Mouse (Mus musculus): ENCODE measurements around the gene Gm10130.
"Not testable (repeated sequence)": the region's sequence is repeated elsewhere in the genome, so short reads cannot be mapped to it uniquely, and the experiment has no call there.

Gene Gm10130

GRCm38 (mm10) chr2:150323402-150323801, at the start of gene Gm10130:
Gm10130 (plus strand) TSS chr2:150323702.
- in situ Hi-C loops (cut with MseI, MboI), result no loop called here

DNA sequence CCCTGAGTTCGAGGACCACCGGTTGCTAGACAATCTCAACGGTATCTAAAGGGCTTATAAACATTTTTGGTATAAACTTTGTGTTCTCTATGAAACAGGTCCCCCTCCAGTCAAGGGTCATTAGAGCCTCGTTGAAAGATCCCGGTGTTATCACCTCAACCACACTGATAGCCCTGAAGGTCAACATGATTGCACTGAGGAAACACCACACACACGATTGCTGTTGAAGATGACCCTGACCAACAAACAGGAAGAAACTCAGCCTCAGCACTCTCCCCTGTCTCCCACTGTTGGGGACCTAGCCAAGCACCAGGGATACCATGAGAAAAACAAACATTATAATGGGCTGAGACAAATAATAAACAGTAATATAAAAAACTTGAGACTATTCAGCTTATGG, 29.8 kb upstream of the Gm10130 start:
- in situ Hi-C loops (cut with MseI, MboI), result no loop called here

DNA sequence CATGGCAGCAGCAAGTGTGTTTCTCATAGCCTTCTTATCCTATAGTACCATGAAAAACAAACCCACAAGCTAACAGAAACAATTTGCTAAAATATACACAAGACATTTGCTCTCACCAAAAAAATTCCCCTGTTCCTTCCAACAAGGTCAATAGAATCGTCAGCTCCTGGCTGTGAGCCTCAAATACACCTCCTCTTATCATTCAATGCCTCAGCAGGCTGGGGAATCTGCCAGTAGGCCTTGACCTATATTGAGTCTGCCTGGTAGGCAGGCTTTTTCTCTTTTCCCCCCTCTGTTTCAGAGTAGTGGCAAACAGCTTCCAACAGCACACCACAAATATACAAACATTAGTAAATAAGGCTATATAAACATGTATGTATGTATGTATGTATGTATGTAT, 24.4 kb upstream of the Gm10130 start:
- in situ Hi-C loops (cut with MseI, MboI), result no loop called here

DNA sequence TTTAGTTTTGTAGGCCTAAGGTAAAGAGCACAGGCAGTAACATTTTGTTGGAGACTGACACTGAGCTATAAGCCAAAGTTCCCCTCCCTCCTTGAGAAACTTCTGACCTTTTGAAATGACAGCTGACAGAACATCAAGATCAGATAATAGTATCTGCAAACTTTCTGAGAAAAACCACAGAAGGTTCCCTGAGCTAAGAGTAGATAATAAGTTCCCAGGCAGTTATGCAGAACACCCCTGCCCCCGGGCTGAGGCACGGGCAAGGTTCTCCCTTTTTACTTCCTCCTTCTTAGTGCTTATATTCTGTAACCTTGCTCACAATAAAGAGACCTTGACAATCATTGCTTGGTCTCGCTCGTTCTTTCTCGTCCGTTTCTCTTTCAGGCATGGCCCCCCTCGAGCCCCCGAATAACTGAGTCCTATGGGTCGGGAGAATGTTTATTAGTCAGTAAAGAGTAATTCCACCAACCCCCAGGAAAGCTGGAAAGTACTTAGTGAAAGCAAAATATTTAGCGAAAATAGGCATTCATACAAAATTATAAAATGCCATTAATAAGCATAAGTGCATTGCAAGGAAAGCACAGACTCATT, 16.2 kb upstream of the Gm10130 start:
- in situ Hi-C loops (cut with MseI, MboI), result no loop called here

DNA sequence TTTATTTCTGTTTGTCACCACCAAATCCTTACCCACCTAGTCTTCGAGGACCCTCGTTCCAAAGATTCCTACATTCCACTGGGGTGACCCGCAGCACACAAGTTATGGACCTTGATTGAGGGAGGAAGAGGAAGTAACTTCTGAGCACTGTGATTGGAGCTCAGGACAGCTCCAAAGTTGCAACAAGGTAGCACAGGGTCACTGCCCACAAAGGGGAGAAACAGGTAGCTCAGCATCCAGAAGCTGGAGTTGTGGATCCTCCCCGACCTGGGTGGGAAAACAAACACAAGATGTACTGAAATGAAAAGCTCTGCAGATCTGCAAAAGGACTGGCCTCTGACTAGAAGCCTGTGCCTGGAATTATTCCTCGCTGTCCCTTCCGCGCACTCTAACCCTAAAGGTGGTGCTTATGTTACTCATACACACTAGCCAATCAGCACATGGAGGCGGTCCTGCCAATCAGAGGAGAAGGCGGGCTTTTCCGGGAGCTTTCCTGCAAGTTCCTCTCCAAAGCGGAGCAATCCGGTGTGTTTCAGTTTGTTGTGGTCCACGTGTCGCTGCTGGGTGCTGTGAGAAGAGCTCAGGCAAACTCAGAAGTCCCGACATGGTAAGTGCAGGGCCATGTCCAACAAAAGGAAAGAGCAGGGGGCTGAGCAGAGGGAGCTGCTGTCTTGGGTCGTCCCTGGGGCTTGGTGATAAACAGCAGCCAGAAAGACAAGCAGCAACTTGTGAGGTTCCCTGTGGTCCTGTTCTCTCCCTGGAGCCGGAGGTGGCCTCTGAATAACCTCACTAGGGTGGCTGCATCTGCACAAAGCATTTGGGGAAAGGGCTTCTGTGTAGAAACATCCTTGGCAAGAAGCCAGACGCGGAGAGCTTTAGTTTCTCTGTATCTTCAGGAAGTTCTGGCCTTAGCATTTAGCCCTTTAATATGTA, 12.3 kb upstream of the Gm10130 start:
- in situ Hi-C loops (cut with MseI, MboI), result loop anchor here in 1 of 2 experiments (10.0 kb wide), 1 partner anchor 174 kb away; the partner anchor contains the start of gene Zfp345

GRCm38 (mm10) chr2:150316140-150316539, 7.4 kb upstream of the Gm10130 start:
- in situ Hi-C loops (cut with MseI, MboI), result loop anchor here in 1 of 2 experiments (10.0 kb wide), 1 partner anchor 169 kb away; the partner anchor contains the start of gene Zfp345

DNA sequence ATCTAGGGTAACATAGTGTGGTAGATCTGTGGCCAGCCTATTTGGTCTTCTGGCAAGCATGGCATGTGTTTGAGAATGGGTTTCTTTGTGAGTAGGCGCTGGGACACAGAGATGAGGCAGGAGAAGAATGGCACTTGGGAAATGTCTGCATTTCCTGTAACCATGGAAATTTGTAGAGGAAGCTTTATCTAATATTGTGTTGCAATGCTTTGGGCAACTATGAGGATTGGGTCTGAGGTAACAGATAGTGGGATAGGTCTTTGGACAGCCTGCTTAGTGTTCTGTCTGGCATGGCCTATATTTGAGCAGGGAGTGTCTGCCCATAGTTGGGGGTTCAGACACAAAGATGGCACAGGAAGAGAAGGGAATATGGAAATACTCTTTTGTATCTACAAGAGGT, 4.5 kb upstream of the Gm10130 start:
- in situ Hi-C loops (cut with MseI, MboI), result loop anchor here in 1 of 2 experiments (10.0 kb wide), 1 partner anchor 166 kb away; the partner anchor contains the start of gene Zfp345

- in situ Hi-C loops (cut with MseI, MboI), result not testable (repeated sequence)
Observed at GRCm38 (mm10) chr2:150357136-150357535, 33.6 kb downstream of the Gm10130 start.

GRCm38 (mm10) chr2:150362113-150362877, 38.8 kb downstream of the Gm10130 start, which contains the start of gene 3300002I08Rik:
3300002I08Rik (minus strand) TSS chr2:150362765.
- in situ Hi-C loops (cut with MseI, MboI), result not testable (repeated sequence)

DNA sequence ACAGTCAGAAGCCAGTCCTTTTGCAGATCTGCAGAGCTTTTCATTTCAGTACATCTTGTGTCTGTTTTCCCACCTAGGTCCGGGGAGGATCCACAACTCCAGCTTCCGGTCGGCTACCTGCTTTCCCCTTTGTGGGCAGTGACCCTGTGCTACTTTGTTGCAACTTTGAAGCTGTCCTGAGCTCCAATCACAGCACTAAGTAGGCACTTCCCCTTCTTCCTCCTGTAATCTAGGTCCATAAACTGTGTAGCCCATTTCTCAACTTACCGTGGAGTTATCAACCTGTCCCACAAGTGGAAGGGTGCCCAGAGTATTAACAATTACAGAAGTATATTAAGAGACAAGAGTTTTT, 39.4 kb downstream of the Gm10130 start:
- in situ Hi-C loops (cut with MseI, MboI), result no loop called here

GRCm38 (mm10) chr2:150385553-150386106, 62.1 kb downstream of the Gm10130 start:
- in situ Hi-C loops (cut with MseI, MboI), result not testable (repeated sequence)

DNA sequence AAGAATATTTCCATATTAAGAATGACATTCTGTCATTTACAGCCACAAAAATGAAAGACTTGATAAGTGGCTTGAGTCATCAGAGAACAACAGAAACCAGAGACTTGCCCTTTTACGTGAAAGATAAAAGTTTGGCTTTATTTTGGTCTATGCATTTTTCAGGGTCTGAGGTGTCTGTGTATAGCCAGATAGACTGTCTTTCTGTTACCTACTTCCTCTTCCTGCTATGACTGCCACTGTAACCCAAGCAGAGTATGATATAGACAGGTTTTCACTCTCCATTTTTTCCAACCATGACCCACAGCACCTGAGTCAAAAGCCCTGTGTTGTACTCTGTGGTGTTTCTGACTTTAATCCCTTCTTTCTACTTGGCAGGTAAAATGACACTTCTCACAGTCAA, 66.7 kb downstream of the Gm10130 start:
- in situ Hi-C loops (cut with MseI, MboI), result no loop called here

- in situ Hi-C loops (cut with MseI, MboI), result not testable (repeated sequence)
Observed at GRCm38 (mm10) chr2:150412146-150412545, 88.6 kb downstream of the Gm10130 start.
